Mouse (Mus musculus): ENCODE results near the gene Shank2. TPM values are rescaled to one million over a fixed set of nuclear protein-coding genes. Genes with fewer than 3 reads are reported as not detected.

The Shank2 gene
- total and polyA plus RNA-seq, 3 experiments, result not detected

- TF ChIP-seq TBP (IDR thresholded peaks at IDR 0.05; ENCODE audit: low read depth, low read length) (no peak), JUND (IDR thresholded peaks at IDR 0.05; ENCODE audit: low read depth, low read length) (no peak), RAD21 (IDR thresholded peaks at IDR 0.05; ENCODE audit: low read depth, low read length) (no peak), BHLHE40 (IDR thresholded peaks at IDR 0.05; ENCODE audit: borderline replicate concordance, low read depth, low read length) (no peak)
- no peaks in the 10 kb centered on the region for H3K36me3 ChIP-seq (ENCODE audit: control insufficient read depth in 1 of 2, insufficient read depth in 2 of 2, low read length in 2 of 2)
- no peak overlapping the region for H3K4me3 ChIP-seq (ENCODE audit: control insufficient read depth in 1 of 2, insufficient read depth in 1 of 2, low read depth in 2 of 2, low read length in 2 of 2)
- H3K9ac ChIP-seq (ENCODE audit: control insufficient read depth, low read depth, low read length, poor library complexity, severe bottlenecking), result no peak overlapping the region
- H3K4me1 ChIP-seq (ENCODE audit: control insufficient read depth in 1 of 2, insufficient read depth in 2 of 2, low read length in 2 of 2), result no peaks in the 10 kb centered on the region
- H3K27ac ChIP-seq (ENCODE audit: control insufficient read depth, low read depth, low read length), result no peak overlapping the region
- H3K9me3 ChIP-seq (replicated peaks; ENCODE audit: insufficient read depth, low read length), result no peaks in the 10 kb centered on the region
- no peaks in the 10 kb centered on the region for H3K27me3 ChIP-seq (ENCODE audit: control insufficient read depth in 1 of 2, insufficient read depth in 2 of 2, low read length in 2 of 2)
- DNase-seq (ENCODE audit: low read depth, low spot score), result peak; percentile 55
- no peaks in the 10 kb centered on the region for H3K79me2 ChIP-seq (ENCODE audit: control insufficient read depth, insufficient read depth, low read length, poor library complexity)
These were observed 416.1 kb downstream of the Shank2 start for GRCm38 (mm10) chr7:144417644-144418343.

- TF ChIP-seq EP300 (IDR thresholded peaks at IDR 0.05; ENCODE audit: low read depth in 1 of 2, low read length in 2 of 2) (no peak), GATA1 (IDR thresholded peaks at IDR 0.05; ENCODE audit: low read depth, low read length) (no peak), SIN3A (IDR thresholded peaks at IDR 0.05; ENCODE audit: low read length) (no peak), UBTF (IDR thresholded peaks at IDR 0.05; ENCODE audit: borderline replicate concordance, insufficient read depth, low read depth, low read length) (no peak), ZMIZ1 (IDR thresholded peaks at IDR 0.05; ENCODE audit: low read depth, low read length) (no peak), MXI1 (IDR thresholded peaks at IDR 0.05; ENCODE audit: low read depth, low read length) (no peak), TAL1 (IDR thresholded peaks at IDR 0.05; ENCODE audit: low read length) (no peak), ZC3H11A (IDR thresholded peaks at IDR 0.05; ENCODE audit: low read depth, low read length) (no peak), CHD1 (IDR thresholded peaks at IDR 0.05; ENCODE audit: low read depth, low read length) (no peak), POLR2AphosphoS2 (IDR thresholded peaks at IDR 0.05; ENCODE audit: low read length) (no peak), POLR2A (IDR thresholded peaks at IDR 0.05; ENCODE audit: control insufficient read depth in 1 of 2, insufficient read depth in 1 of 2, low read depth in 1 of 2, low read length in 2 of 2, poor library complexity in 1 of 2) (no peak), MAX (IDR thresholded peaks at IDR 0.05; ENCODE audit: low read length) (no peak), BHLHE40 (IDR thresholded peaks at IDR 0.05; ENCODE audit: borderline replicate concordance, low read depth, low read length) (no peak), JUND (IDR thresholded peaks at IDR 0.05; ENCODE audit: low read depth, low read length) (no peak), ZNF384 (IDR thresholded peaks at IDR 0.05; ENCODE audit: low read depth, low read length) (no peak), MYB (IDR thresholded peaks at IDR 0.05; ENCODE audit: low read depth, low read length) (no peak), POLR2AphosphoS5 (IDR thresholded peaks at IDR 0.05; ENCODE audit: borderline replicate concordance, low read depth, low read length) (no peak), USF1 (IDR thresholded peaks at IDR 0.05; ENCODE audit: low read depth, low read length) (no peak), TBP (IDR thresholded peaks at IDR 0.05; ENCODE audit: low read depth, low read length) (no peak)
- H3K4me1 ChIP-seq (ENCODE audit: control insufficient read depth in 1 of 2, insufficient read depth in 2 of 2, low read length in 2 of 2), result no peaks in the 10 kb centered on the region
- no peaks in the 10 kb centered on the region for H3K36me3 ChIP-seq (ENCODE audit: control insufficient read depth in 1 of 2, insufficient read depth in 2 of 2, low read length in 2 of 2)
- no peaks in the 10 kb centered on the region for H3K79me2 ChIP-seq (ENCODE audit: control insufficient read depth, insufficient read depth, low read length, poor library complexity)
- no peak for DNase-seq (ENCODE audit: low read depth, low spot score)
- no peaks in the 10 kb centered on the region for H3K9me3 ChIP-seq (replicated peaks; ENCODE audit: insufficient read depth, low read length)
- no peak overlapping the region for H3K9ac ChIP-seq (ENCODE audit: control insufficient read depth, low read depth, low read length, poor library complexity, severe bottlenecking)
- H3K27ac ChIP-seq (ENCODE audit: control insufficient read depth, low read depth, low read length), result no peak overlapping the region
- H3K27me3 ChIP-seq (ENCODE audit: control insufficient read depth in 1 of 2, insufficient read depth in 2 of 2, low read length in 2 of 2), result no peaks in the 10 kb centered on the region
- H3K4me3 ChIP-seq (ENCODE audit: control insufficient read depth in 1 of 2, insufficient read depth in 1 of 2, low read depth in 2 of 2, low read length in 2 of 2), result no peak overlapping the region
These were observed 418.8 kb downstream of the Shank2 start for GRCm38 (mm10) chr7:144420552-144420951.
